Mouse (Mus musculus) small intestine, adult 2 months (tissue): ENCODE measurements at regions not wholly inside any gene's neighbourhood (a gene's known extent, or its start where the extent isn't known, plus 50 kb on each side); places are given as distances from the start of the nearest gene placed in this dataset.

Experiments used
- CTCF ChIP-seq: fragments of 200-500 bp; IDR thresholded peaks from 2 replicates; pipeline ENCODE4 v1.5.1; 2012; ENCODE audit warnings: low read depth, mild to moderate bottlenecking, control low read depth, inconsistent platforms, low read length, moderate library complexity, mixed read lengths; ENCODE audit not compliant: insufficient replicate concordance, insufficient read length; ENCODE audit errors: extremely low read depth
- POLR2A ChIP-seq: fragments of 200-500 bp; IDR thresholded peaks from 2 replicates; pipeline ENCODE4 v1.6.1; 2012; ENCODE audit warnings: low read depth, mild to moderate bottlenecking, control low read depth, inconsistent platforms, low read length, moderate library complexity

DNA sequence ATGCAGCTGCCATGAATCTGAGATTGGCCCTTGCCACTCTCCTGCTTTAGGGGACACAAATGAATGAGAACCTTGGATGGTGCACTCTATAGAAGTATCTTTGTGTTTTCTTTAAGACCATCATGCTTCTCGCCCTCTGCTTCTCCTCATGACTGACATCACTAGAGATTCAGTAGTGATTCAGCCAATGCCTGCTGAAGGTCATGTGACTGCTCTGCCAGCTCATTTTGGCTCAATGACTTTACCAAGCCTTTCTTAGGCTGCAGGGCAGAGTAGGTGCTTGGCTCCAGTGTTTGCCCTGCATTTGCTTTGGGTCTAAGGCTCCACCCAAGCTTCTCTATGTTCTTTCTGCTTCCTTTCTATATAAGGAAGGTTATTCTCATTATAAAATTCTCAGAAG lies 190.1 kb upstream of the Tnp1 start:
- TF ChIP-seq CTCF (no peak), POLR2A (no peak)
